Mouse (Mus musculus) E14TG2a.4 (cell line): ENCODE data around the gene Ifitm5.

Source experiments
- CTCF ChIP-seq: conservative IDR thresholded peaks from 2 replicates; pipeline ENCODE4 v1.5.1; 2014; ENCODE audit warnings: low read length
- NANOG ChIP-seq: IDR thresholded peaks from 2 replicates; pipeline ENCODE4 v1.6.1; 2014; ENCODE audit warnings: borderline replicate concordance, low read length, mixed read lengths

DNA sequence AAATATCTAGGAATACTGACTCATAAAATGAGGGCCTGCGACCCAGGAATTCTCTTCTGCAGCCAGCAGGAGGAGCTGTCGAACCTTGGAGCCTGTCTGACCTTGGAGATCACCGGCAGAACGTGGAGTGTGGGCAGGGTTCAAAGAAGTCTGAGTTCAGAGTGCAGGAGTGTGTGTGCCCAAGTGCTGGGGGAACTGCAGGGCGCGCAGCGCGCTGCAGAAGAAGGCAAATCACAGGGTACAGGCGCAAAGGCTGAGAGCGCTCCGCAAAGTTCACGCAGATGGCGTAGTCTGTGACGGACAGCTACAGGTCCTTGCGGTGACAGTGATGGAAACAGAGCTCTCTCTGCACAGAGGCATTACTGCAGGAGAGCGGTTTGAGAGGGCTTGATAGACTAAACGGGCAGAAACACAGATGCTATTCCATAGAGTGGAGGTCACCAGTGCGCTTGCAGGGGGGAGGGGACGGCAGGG lies 41.4 kb downstream of the Ifitm5 start:
- TF ChIP-seq CTCF (peak; percentile 87), NANOG (no peak)
